Mouse (Mus musculus) liver, embryonic 16.5 days (tissue): ENCODE data around the gene Celf5. TPM values are rescaled to one million over a fixed set of nuclear protein-coding genes. Genes with fewer than 3 reads are reported as not detected.

Experiments
- ATAC-seq: fragments of 200-750 bp; cut with Nextera tagmentation; 2 replicates; pipeline ENCODE4 v1.8.0; 2017; ENCODE audit warnings: low read depth, mild to moderate bottlenecking, moderate number of reproducible peaks, moderate library complexity
- H3K27ac ChIP-seq: fragments of 300-500 bp; sonication (generic); 2 replicates; pipeline ENCODE4 v1.5.1; 2014; ENCODE audit warnings: mild to moderate bottlenecking, low read length
- H3K27me3 ChIP-seq: fragments of 300-500 bp; sonication (generic); 2 replicates; pipeline ENCODE4 v1.6.1; 2014; ENCODE audit warnings: low read depth, low read length, mixed read lengths; ENCODE audit not compliant: control insufficient read depth, insufficient read depth
- H3K36me3 ChIP-seq: fragments of 300-500 bp; sonication (generic); 2 replicates; pipeline ENCODE4 v1.6.1; 2014; ENCODE audit warnings: mild to moderate bottlenecking; ENCODE audit not compliant: control insufficient read depth, insufficient read depth
- H3K4me1 ChIP-seq: fragments of 300-500 bp; sonication (generic); 2 replicates; pipeline ENCODE4 v1.6.1; 2014; ENCODE audit warnings: low read depth, low read length, mixed read lengths; ENCODE audit not compliant: control insufficient read depth
- H3K4me2 ChIP-seq: fragments of 300-500 bp; sonication (generic); 2 replicates; pipeline ENCODE4 v1.6.1; 2014; ENCODE audit warnings: low read depth, low read length, mixed read lengths
- H3K4me3 ChIP-seq: fragments of 300-500 bp; sonication (generic); 2 replicates; pipeline ENCODE4 v1.5.1; 2014; ENCODE audit warnings: low read depth, mild to moderate bottlenecking, low read length
- H3K9ac ChIP-seq: fragments of 300-500 bp; sonication (generic); 2 replicates; pipeline ENCODE4 v1.6.1; 2014; ENCODE audit warnings: low read depth, low read length
- H3K9me3 ChIP-seq: fragments of 300-500 bp; sonication (generic); replicated peaks from 2 replicates; pipeline ENCODE4 v1.6.1; 2016; ENCODE audit warnings: low read length; ENCODE audit not compliant: control insufficient read depth
- WGBS: fragments of 180-500 bp; shearing (Covaris S2); extraction: QIAGEN DNeasy Blood & Tissue Kit; methylation state at CpG from one replicate; pipeline ENCODE4 v1.1.7; 2014; ENCODE audit not compliant: insufficient replicate concordance; 5-methylcytosine and 5-hydroxymethylcytosine counted together
- polyA plus RNA-seq: library from polyadenylated mRNA; unstranded; fragments of >200 nt; fragmentation: Nextera tagmentation; extraction: Ambion mirVana; gene quantifications from 2 replicates; pipeline ENCODE4 v1.2.1, GENCODE M21; 2015

Gene Celf5
- polyA plus RNA-seq, 1 experiment from 2014 or later: 0.05 TPM

DNA sequence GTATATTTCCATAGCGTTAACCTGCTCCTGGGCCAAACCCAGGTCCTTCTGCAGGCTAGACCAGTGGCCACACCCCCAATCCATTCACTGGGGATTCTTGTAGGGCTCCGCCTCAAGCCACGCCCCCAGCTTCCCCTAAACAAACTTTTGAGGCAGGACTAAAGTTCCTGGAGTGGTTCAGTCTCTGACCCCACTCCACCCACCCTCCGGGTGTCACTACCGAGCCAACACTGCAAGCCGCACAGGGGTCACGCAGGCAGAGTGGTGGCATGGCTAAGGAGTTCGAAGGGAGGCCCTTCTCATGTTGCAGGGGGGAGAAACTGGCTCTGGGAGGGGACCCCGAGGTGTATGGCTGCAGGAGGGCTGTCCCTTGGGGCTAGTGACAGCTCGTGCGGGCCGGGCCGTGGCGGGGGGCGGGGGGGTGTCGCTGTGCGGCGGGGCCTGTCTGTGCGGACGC lies 52.9 kb downstream of the Celf5 start:
- Histone ChIP-seq H3K36me3 (no peaks in the 10 kb centered on the region), H3K27me3 (peaks cover 72% of the 10 kb centered on the region), H3K27ac (peak overlapping the region; percentile 91), H3K4me2 (peak overlapping the region; percentile 93), H3K9ac (peak overlapping the region; percentile 76), H3K4me1 (peaks cover 33% of the 10 kb centered on the region), H3K4me3 (peak overlapping the region; percentile 70), H3K9me3 (no peaks in the 10 kb centered on the region)
- peak; percentile 62 for ATAC-seq
- 0% methylated on average over 20 of the region's 20 CpGs for WGBS

DNA sequence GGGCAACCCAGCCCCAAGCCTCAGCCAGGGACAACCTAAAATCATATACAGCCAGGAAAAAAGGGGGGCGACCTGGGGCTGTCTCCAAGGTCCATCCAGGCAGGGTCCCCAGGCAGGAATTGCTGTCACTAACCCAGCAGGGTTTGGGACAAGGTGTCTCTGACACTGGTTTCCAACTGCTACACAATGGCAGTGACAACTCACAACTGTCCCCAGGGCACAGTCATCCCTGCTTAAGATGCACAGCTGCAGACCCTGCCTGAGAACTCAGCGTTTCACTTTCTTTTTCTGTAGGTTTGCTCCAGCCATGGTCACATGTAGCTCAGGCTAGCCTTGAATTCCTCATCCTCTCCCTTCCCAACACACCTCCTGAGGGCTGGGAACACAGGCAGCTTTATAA lies 53.4 kb downstream of the Celf5 start:
- Histone ChIP-seq H3K27ac (no peak overlapping the region), H3K9me3 (no peaks in the 10 kb centered on the region), H3K4me1 (peaks cover 33% of the 10 kb centered on the region), H3K27me3 (peaks cover 77% of the 10 kb centered on the region), H3K36me3 (no peaks in the 10 kb centered on the region), H3K4me3 (no peak overlapping the region), H3K9ac (no peak overlapping the region), H3K4me2 (peak overlapping the region; percentile 93; the same call in 1 of the 2 replicates)
- WGBS: 17% methylated on average over 2 of the region's 2 CpGs
- ATAC-seq: no peak

DNA sequence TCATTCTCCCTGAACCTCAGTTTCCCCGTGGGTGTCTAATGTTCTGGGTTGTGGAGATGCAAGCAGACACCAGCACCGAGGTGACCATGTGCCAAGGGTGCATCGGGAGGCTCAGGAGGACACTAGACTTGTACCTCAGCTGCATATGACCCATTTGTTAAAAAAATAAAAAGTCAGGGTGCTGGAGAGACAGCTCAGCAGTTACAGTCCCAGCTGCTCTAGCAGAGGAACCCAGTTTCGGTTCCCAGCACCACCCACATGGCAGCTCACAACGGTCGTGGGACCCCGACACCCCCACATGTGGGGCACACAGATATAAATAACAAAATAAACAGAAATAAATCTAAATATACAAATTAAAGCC lies 54.0 kb downstream of the Celf5 start:
- WGBS: 69% methylated on average over 7 of the region's 7 CpGs
- Histone ChIP-seq H3K4me3 (no peak overlapping the region), H3K36me3 (no peaks in the 10 kb centered on the region), H3K9ac (no peak overlapping the region), H3K27ac (no peak overlapping the region), H3K4me2 (no peak overlapping the region), H3K9me3 (no peaks in the 10 kb centered on the region), H3K27me3 (peaks cover 80% of the 10 kb centered on the region), H3K4me1 (peaks cover 32% of the 10 kb centered on the region)
- ATAC-seq: no peak

DNA sequence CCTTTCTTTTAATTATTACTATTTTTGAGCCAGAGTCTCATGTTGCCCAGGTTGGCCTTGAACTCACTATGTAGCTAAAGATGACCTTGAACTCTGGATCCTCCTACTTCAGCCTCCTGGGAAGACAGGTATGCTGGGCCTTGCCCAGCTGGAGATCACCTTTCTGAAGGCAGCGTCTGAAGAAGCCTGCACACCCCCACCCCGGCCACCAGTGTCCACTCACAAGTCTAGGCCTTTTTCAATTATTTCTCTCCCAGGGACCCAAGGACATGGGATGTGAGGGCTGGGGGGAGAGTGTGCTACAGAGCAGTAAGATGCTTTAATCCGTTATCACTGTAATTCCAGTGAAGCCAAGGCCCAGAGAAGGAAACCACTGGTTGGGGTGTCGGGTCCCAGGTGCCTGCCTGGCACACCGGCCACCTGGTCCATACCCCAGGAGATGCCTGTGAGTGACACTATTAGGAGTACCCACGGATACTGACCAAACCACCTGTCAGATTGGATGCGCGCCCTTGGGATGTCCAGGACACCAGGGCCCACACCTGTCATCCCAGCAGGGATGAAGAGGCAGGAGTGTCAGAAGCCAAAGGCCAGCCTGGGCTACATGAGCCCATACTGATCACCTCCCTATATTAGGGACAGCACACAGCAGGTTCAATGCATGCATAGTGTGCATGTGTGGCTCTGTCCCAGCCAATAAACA lies 54.6 kb downstream of the Celf5 start:
- WGBS: 81% methylated on average over 8 of the region's 8 CpGs
- no peak overlapping the region for H3K27ac ChIP-seq
- no peak overlapping the region for H3K9ac ChIP-seq
- H3K27me3 ChIP-seq: peaks cover 80% of the 10 kb centered on the region
- H3K9me3 ChIP-seq: no peaks in the 10 kb centered on the region
- H3K4me1 ChIP-seq: peaks cover 27% of the 10 kb centered on the region
- H3K36me3 ChIP-seq: no peaks in the 10 kb centered on the region
- ATAC-seq: no peak
- no peak overlapping the region for H3K4me2 ChIP-seq
- H3K4me3 ChIP-seq: no peak overlapping the region

DNA sequence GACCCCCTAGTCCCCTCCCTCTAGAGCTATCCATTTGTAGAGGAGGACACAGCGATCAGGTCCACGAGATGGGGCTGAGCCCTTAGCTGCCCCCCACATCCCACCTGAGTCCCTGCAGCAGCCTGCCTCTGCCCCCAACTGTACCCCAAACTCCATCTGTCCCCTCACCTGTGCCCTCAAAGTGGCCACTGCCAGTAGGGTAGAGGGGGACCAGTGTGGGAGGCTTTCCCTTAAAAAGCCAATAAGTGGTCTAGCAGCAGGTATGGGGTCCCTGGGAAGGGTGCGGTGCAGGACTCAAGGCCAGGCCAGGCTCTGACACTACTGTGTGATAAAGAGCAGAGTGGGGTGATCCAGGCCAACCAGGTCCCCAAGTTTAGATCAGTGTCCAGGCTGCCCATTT lies 55.2 kb downstream of the Celf5 start:
- Histone ChIP-seq H3K9ac (no peak overlapping the region), H3K36me3 (no peaks in the 10 kb centered on the region), H3K27me3 (peaks cover 78% of the 10 kb centered on the region), H3K4me3 (peak overlapping the region; percentile 62), H3K9me3 (no peaks in the 10 kb centered on the region), H3K27ac (no peak overlapping the region), H3K4me2 (peak overlapping the region; percentile 65), H3K4me1 (peaks cover 23% of the 10 kb centered on the region)
- WGBS: 45% methylated on average over 3 of the region's 3 CpGs
- ATAC-seq: no peak

DNA sequence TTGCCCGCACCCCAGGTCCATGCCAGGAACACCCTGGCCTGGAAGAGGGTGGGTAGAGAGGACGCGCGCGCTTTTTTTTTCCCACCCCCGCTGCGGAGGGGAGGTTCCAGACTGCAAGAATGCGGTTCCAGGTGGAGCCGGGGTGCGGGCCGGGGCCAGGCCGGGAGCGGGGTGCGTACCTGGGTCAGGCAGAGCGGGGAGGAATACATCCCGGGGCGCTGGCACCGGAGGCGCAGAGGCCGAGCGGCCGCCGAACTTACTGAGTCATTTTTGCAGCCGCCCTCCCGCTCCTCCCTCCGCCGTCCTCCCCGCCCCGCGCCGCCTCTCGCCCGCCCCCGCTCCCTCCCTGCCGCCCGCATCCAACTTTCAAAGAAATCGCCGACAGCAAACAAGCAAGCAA lies 55.6 kb downstream of the Celf5 start:
- peaks cover 23% of the 10 kb centered on the region for H3K4me1 ChIP-seq
- no peaks in the 10 kb centered on the region for H3K36me3 ChIP-seq
- H3K4me2 ChIP-seq: peak overlapping the region; percentile 65
- ATAC-seq: no peak
- H3K4me3 ChIP-seq: peak overlapping the region; percentile 62
- H3K9me3 ChIP-seq: no peaks in the 10 kb centered on the region
- no peak overlapping the region for H3K27ac ChIP-seq
- H3K9ac ChIP-seq: peak overlapping the region; percentile 51; the same call in 1 of the 2 replicates
- H3K27me3 ChIP-seq: peaks cover 75% of the 10 kb centered on the region
- WGBS: 1% methylated on average over 38 of the region's 38 CpGs

DNA sequence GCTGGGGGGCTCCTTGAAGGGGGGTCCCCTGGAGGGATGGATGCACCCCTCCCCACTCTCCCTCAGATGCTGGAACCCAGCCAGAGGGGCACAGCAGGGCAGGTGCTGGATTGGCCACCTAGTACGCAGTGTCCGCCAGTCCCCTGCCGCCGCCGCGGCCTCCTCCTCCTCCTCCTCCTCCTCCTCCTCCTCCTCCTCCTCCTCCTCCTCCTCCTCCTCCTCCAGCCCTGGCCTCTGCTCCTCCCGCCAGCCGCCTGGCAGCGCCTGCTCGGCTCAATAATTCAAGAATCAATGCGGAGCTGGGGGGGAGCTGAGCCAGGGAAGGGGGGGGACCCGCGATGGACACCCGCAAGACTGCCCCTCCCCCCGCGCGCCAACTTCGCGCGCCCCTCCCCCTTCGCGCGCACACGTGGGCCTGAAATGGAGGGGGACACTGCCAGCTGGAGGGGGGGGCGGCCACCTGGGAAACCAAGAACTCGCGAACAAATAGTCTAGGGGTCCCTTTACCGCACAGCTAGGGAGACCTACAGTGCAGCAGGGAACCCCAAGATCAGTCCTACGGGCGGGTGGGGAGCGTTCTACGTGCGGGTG lies 56.3 kb downstream of the Celf5 start:
- ATAC-seq: no peak

DNA sequence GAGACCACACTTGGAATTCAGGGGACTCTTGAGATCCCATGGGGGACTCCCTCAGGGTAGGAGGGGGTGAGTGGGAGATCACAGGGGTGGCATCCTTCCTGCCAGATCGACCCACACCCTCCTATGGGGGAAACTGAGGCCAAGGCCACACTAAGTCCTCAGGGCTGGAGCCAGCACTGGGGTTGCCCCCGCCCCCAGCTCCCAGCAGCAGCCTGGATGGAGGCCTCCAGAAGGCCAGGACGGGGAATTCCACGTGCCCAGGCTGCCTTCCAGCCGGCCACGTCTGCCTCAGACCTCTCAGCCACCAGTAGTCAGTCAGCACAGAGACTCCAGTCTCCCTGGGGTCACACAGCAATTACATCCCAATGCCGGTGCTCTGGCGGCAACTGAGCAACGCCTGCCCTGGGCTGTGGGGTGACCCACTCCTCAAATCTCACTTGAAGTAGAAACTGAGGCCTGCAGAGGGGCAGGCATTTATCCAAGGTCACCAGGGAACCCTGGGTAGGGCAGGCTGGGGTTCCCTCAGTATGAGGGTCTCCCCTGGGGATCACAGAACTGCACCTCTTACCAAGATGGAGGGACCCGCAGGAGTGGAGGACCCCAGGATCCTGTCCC lies 57.2 kb downstream of the Celf5 start:
- H3K4me2 ChIP-seq: no peak overlapping the region
- no peaks in the 10 kb centered on the region for H3K36me3 ChIP-seq
- ATAC-seq: no peak
- H3K27me3 ChIP-seq: peaks cover 61% of the 10 kb centered on the region
- peaks cover 13% of the 10 kb centered on the region for H3K4me1 ChIP-seq
- 55% methylated on average over 10 of the region's 10 CpGs for WGBS
- no peak overlapping the region for H3K4me3 ChIP-seq
- no peaks in the 10 kb centered on the region for H3K9me3 ChIP-seq
- H3K9ac ChIP-seq: no peak overlapping the region; the same call in 1 of the 2 replicates
- H3K27ac ChIP-seq: no peak overlapping the region

More for the DNA sequence above, 56.3 kb downstream of the Celf5 start:
- Histone ChIP-seq H3K36me3 (no peaks in the 10 kb centered on the region), H3K4me3 (peak overlapping the region; percentile 62), H3K27me3 (peaks cover 70% of the 10 kb centered on the region), H3K27ac (no peak overlapping the region), H3K4me2 (peak overlapping the region; percentile 65), H3K4me1 (peaks cover 20% of the 10 kb centered on the region), H3K9ac (peak overlapping the region; percentile 51; the same call in 1 of the 2 replicates), H3K9me3 (no peaks in the 10 kb centered on the region)
- WGBS: 3% methylated on average over 23 of the region's 33 CpGs
